In genomic region chr13:48663211-48663987, GRCm38 (mm10) we compare ENCODE assay signal across 10 mouse cellular contexts. TPM values are rescaled to one million over a fixed set of nuclear protein-coding genes. Genes with fewer than 3 reads are reported as not detected.
DNase-seq lines count a peak whose midpoint lies in the region; ATAC-seq and TF ChIP-seq lines count a peak whose summit lies in the region.
"Had no signal": no experiment of that assay in that cellular context is flagged by ENCODE, and none has a peak within 500 bp of the region (broad histone marks: within the 10 kb centered on the region; RNA-seq: fewer than 3 reads in every experiment).

No protein-coding gene starts in this region.

- TF ChIP-seq CTCF in heart, postnatal 0 days (IDR thresholded peaks at IDR 0.05; ENCODE audit: low read depth), result no peak

- WGBS in heart, postnatal 0 days, result 9% methylated on average over 40 of the region's 54 CpGs
- WGBS in hindbrain, embryonic 12.5 days, result 1% methylated on average over 54 of the region's 54 CpGs
- 2% methylated on average over 54 of the region's 54 CpGs for WGBS in midbrain, embryonic 13.5 days

- intact Hi-C loops in left cerebral cortex, postnatal 25 days (cut with DNase I), result no loop called here

- TF ChIP-seq EP300 in heart, postnatal 0 days (IDR thresholded peaks at IDR 0.05; ENCODE audit: low read depth), result no peak

- H3K36me3 ChIP-seq in heart, postnatal 0 days (replicated peaks; ENCODE audit: control insufficient read depth, insufficient read depth, low read length), result no peaks in the 10 kb centered on the region
- H3K36me3 ChIP-seq in hindbrain, embryonic 12.5 days, result no peaks in the 10 kb centered on the region
- H3K36me3 ChIP-seq in midbrain, embryonic 13.5 days, result no peaks in the 10 kb centered on the region

- no peak for DNase-seq in heart, postnatal 0 days (ENCODE audit: low spot score)
- DNase-seq in heart, adult 18-20 months, result no peak
- peak; percentile 41 for DNase-seq in embryo, embryonic 10 days (ENCODE audit: low spot score)
- no peak for DNase-seq in left cerebral cortex, postnatal 25 days (ENCODE audit: low spot score in 2 of 2)
- DNase-seq in adrenal gland, postnatal 36 days, result no peak
- no peak for DNase-seq in right cerebral cortex, adult 2 months (ENCODE audit: low spot score in 2 of 2)

- peaks cover 99% of the 10 kb centered on the region for H3K27me3 ChIP-seq in heart, postnatal 0 days (ENCODE audit: control insufficient read depth, insufficient read depth, low read length)
- peaks cover 96% of the 10 kb centered on the region for H3K27me3 ChIP-seq in hindbrain, embryonic 12.5 days
- peaks cover 100% of the 10 kb centered on the region for H3K27me3 ChIP-seq in midbrain, embryonic 13.5 days

- peak overlapping the region; percentile 42 for H3K4me3 ChIP-seq in heart, postnatal 0 days (ENCODE audit: low read depth, low read length)
- peak overlapping the region; percentile 44 for H3K4me3 ChIP-seq in hindbrain, embryonic 12.5 days
- H3K4me3 ChIP-seq in midbrain, embryonic 13.5 days (replicated peaks), result peak overlapping the region; percentile 39

- no peak overlapping the region for H3K9ac ChIP-seq in heart, postnatal 0 days (replicated peaks; ENCODE audit: low read depth, low read length)
- H3K9ac ChIP-seq in hindbrain, embryonic 12.5 days, result peak overlapping the region; percentile 56
- H3K9ac ChIP-seq in midbrain, embryonic 13.5 days (replicated peaks), result peak overlapping the region; percentile 44; the same call in 1 of the 2 replicates

- H3K4me1 ChIP-seq in heart, postnatal 0 days (ENCODE audit: control insufficient read depth, insufficient read depth), result 0 out of 2 replicates have a peak, but pooled peaks cover 2% of the 10 kb centered on the region
- H3K4me1 ChIP-seq in hindbrain, embryonic 12.5 days, result peaks cover 31% of the 10 kb centered on the region
- H3K4me1 ChIP-seq in midbrain, embryonic 13.5 days (replicated peaks), result peaks cover 29% of the 10 kb centered on the region

- ATAC-seq in heart, postnatal 0 days (ENCODE audit: insufficient read depth, low read depth), result no peak
- ATAC-seq in hindbrain, embryonic 12.5 days (ENCODE audit: low FRiP score), result no peak
- ATAC-seq in midbrain, embryonic 13.5 days, result 0 out of 2 replicates have a peak, but pooled peaks have one; percentile 10

- H3K9me3 ChIP-seq in heart, postnatal 0 days (replicated peaks; ENCODE audit: control insufficient read depth, low read length), result no peaks in the 10 kb centered on the region
- H3K9me3 ChIP-seq in hindbrain, embryonic 12.5 days (replicated peaks), result no peaks in the 10 kb centered on the region
- H3K9me3 ChIP-seq in midbrain, embryonic 13.5 days, result no peaks in the 10 kb centered on the region

- no peak overlapping the region for H3K27ac ChIP-seq in heart, postnatal 0 days (ENCODE audit: low read depth)
- H3K27ac ChIP-seq in hindbrain, embryonic 12.5 days, result no peak overlapping the region
- H3K27ac ChIP-seq in midbrain, embryonic 13.5 days, result no peak overlapping the region

- H3K4me2 ChIP-seq in heart, postnatal 0 days (ENCODE audit: low read depth, low read length), result peak overlapping the region; percentile 58
- peak overlapping the region; percentile 66 for H3K4me2 ChIP-seq in hindbrain, embryonic 12.5 days (replicated peaks)
- peak overlapping the region; percentile 71 for H3K4me2 ChIP-seq in midbrain, embryonic 13.5 days (replicated peaks)

RNA-seq across cellular contexts. Expression of gene Barx1, which starts 0.6 kb away (rescaled TPM):
- total RNA-seq in heart, postnatal 0 days (2014; rRNA removed; ENCODE audit: low replicate concordance), result not detected in 2 replicates
- 0.08 TPM in 1 of 2 replicates, not detected in the other for polyA plus RNA-seq in heart, postnatal 0 days (2015; fragmentation: Nextera tagmentation; extraction: Ambion mirVana)
- total RNA-seq in heart, adult 18-20 months (2021), result not detected
- 5.6 and 5.7 TPM in 2 replicates for polyA plus RNA-seq in hindbrain, embryonic 12.5 days (2016; fragmentation: Nextera tagmentation; extraction: Ambion mirVana)
- 0.15 TPM in 1 of 2 replicates, not detected in the other for polyA plus RNA-seq in midbrain, embryonic 13.5 days (2015; fragmentation: Nextera tagmentation; extraction: Ambion mirVana)
- total RNA-seq in left cerebral cortex, postnatal 25 days (2021), result not detected
- total RNA-seq in adrenal gland, postnatal 36 days (2021), result not detected
- total RNA-seq: CH12.LX had no signal
- polyA plus RNA-seq: cerebellum, adult 2 months had no signal

RNA-seq across cellular contexts. Expression of gene Ptpdc1, which starts 37.9 kb away (rescaled TPM):
- 5.6 and 5.7 TPM in 2 replicates for total RNA-seq in heart, postnatal 0 days (2014; rRNA removed; ENCODE audit: low replicate concordance)
- polyA plus RNA-seq in heart, postnatal 0 days (2015; fragmentation: Nextera tagmentation; extraction: Ambion mirVana), result 3.1 and 3.5 TPM in 2 replicates
- 1 to 10 TPM; 5.0 to 6.4 TPM for total RNA-seq in heart, adult 18-20 months (2021)
- 20.5 and 21.4 TPM in 2 replicates for polyA plus RNA-seq in hindbrain, embryonic 12.5 days (2016; fragmentation: Nextera tagmentation; extraction: Ambion mirVana)
- polyA plus RNA-seq in midbrain, embryonic 13.5 days (2015; fragmentation: Nextera tagmentation; extraction: Ambion mirVana), result 16.1 and 16.5 TPM in 2 replicates
- 10 to 100 TPM; 25.0 to 25.8 TPM for total RNA-seq in left cerebral cortex, postnatal 25 days (2021)
- total RNA-seq in adrenal gland, postnatal 36 days (2021), result 1 to 10 TPM; 5.0 to 6.3 TPM
- total RNA-seq: CH12.LX had no signal
